Mouse (Mus musculus): ENCODE measurements around the gene Gm21258.
"Not testable (repeated sequence)": the region's sequence is repeated elsewhere in the genome, so short reads cannot be mapped to it uniquely, and the experiment has no call there.

The Gm21258 gene

GRCm38 (mm10) chrY:52779740-52780139 lies at the start of gene Gm21258:
TSS of gene Gm21258 (plus strand) at chrY:52780040.
- not testable (repeated sequence) for DNase-seq (ENCODE audit: low read depth, low spot score)
